Mouse (Mus musculus) cerebellum, adult (tissue): ENCODE measurements at regions not wholly inside any gene's neighbourhood (a gene's known extent, or its start where the extent isn't known, plus 50 kb on each side); places are given as distances from the start of the nearest gene placed in this dataset.

Source experiments
- ATAC-seq: cut with Nextera tagmentation; 2 replicates; pipeline ENCODE4 v1.9.2; 2017; ENCODE audit warnings: mild to moderate bottlenecking, moderate library complexity, mixed read lengths; ENCODE audit not compliant: insufficient number of reproducible peaks, low FRiP score, low TSS enrichment

- no peak for ATAC-seq
Measured at GRCm38 (mm10) chr11:45239044-45239443, 612.8 kb upstream of the Clint1 start.

- ATAC-seq = no peak
Measured at GRCm38 (mm10) chr11:45240419-45240818, 611.4 kb upstream of the Clint1 start.

GRCm38 (mm10) chr11:45241671-45242070 lies 610.2 kb upstream of the Clint1 start:
- ATAC-seq = no peak

- no peak for ATAC-seq
Measured at GRCm38 (mm10) chr11:45244796-45245195, 607.1 kb upstream of the Clint1 start.

GRCm38 (mm10) chr11:45256019-45256418 lies 595.8 kb upstream of the Clint1 start:
- no peak for ATAC-seq

- ATAC-seq = no peak
Measured at GRCm38 (mm10) chr11:45262198-45262597, 589.7 kb upstream of the Clint1 start.

GRCm38 (mm10) chr11:45264001-45264400 lies 587.9 kb upstream of the Clint1 start:
- no peak for ATAC-seq

GRCm38 (mm10) chr11:45265171-45265988 lies 586.5 kb upstream of the Clint1 start:
- no peak for ATAC-seq

- no peak for ATAC-seq
Measured at GRCm38 (mm10) chr11:45265989-45266302, 585.9 kb upstream of the Clint1 start.

- no peak for ATAC-seq
Measured at GRCm38 (mm10) chr11:45269215-45269614, 582.6 kb upstream of the Clint1 start.

GRCm38 (mm10) chr11:45271206-45271605 lies 580.6 kb upstream of the Clint1 start:
- no peak for ATAC-seq

- 0 out of 2 replicates have a peak, but pooled peaks have one; percentile 49 for ATAC-seq
Measured at GRCm38 (mm10) chr11:45274446-45275119, 577.3 kb upstream of the Clint1 start.

- ATAC-seq = no peak
Measured at GRCm38 (mm10) chr11:45275170-45275569, 576.7 kb upstream of the Clint1 start.

GRCm38 (mm10) chr11:45296772-45297171 lies 555.1 kb upstream of the Clint1 start:
- no peak for ATAC-seq

GRCm38 (mm10) chr11:45311934-45312333 lies 539.9 kb upstream of the Clint1 start:
- no peak for ATAC-seq

- no peak for ATAC-seq
Measured at GRCm38 (mm10) chr11:45323766-45324165, 528.1 kb upstream of the Clint1 start.

GRCm38 (mm10) chr11:45330319-45330718 lies 521.5 kb upstream of the Clint1 start:
- no peak for ATAC-seq

- ATAC-seq = no peak
Measured at GRCm38 (mm10) chr11:45333756-45334155, 518.1 kb upstream of the Clint1 start.

- no peak for ATAC-seq
Measured at GRCm38 (mm10) chr11:45349331-45349730, 502.5 kb upstream of the Clint1 start.

- ATAC-seq = no peak
Measured at GRCm38 (mm10) chr11:45365343-45365742, 486.5 kb upstream of the Clint1 start.

- no peak for ATAC-seq
Measured at GRCm38 (mm10) chr11:45389243-45390146, 462.4 kb upstream of the Clint1 start.
